Mouse (Mus musculus) Muller cell, postnatal 12 days (primary cell): Measurements from ENCODE around the gene Pygb.

Experiments used
- DNase-seq: peaks from one replicate; pipeline ENCODE4 v3.0.0-alpha.2; 2015; ENCODE audit errors: inconsistent ontology term

The Pygb gene

GRCm38 (mm10) chr2:150786251-150787180, at the start of gene Pygb:
Gene Pygb (plus strand): TSS chr2:150786735.
- peak; percentile 88 for DNase-seq

GRCm38 (mm10) chr2:150737881-150738280, 48.7 kb upstream of the Pygb start:
- DNase-seq: no peak

GRCm38 (mm10) chr2:150740145-150740841, 46.2 kb upstream of the Pygb start:
- DNase-seq: no peak

GRCm38 (mm10) chr2:150741405-150741804, 45.1 kb upstream of the Pygb start:
- DNase-seq: peak; percentile 2

GRCm38 (mm10) chr2:150745016-150745415, 41.5 kb upstream of the Pygb start:
- DNase-seq: no peak

GRCm38 (mm10) chr2:150748854-150749253, 37.7 kb upstream of the Pygb start, which contains the start of gene Entpd6:
Gene Entpd6 (plus strand): TSS chr2:150749042.
- peak; percentile 95 for DNase-seq

GRCm38 (mm10) chr2:150749283-150749682, 37.3 kb upstream of the Pygb start:
- DNase-seq: peak; percentile 67

- no peak for DNase-seq
These were observed 36.2 kb upstream of the Pygb start for GRCm38 (mm10) chr2:150750129-150750979.

GRCm38 (mm10) chr2:150755016-150755415, 31.5 kb upstream of the Pygb start:
- no peak for DNase-seq

- DNase-seq: no peak
These were observed 25.1 kb upstream of the Pygb start for GRCm38 (mm10) chr2:150761476-150761875.

GRCm38 (mm10) chr2:150765619-150766018, 20.9 kb upstream of the Pygb start:
- DNase-seq: peak; percentile 81

- DNase-seq: no peak
These were observed 20.3 kb upstream of the Pygb start for GRCm38 (mm10) chr2:150766083-150766862.

GRCm38 (mm10) chr2:150768678-150769077, 17.9 kb upstream of the Pygb start:
- DNase-seq: no peak

GRCm38 (mm10) chr2:150770747-150771146, 15.8 kb upstream of the Pygb start:
- DNase-seq: peak; percentile 82

GRCm38 (mm10) chr2:150771169-150771568, 15.4 kb upstream of the Pygb start:
- DNase-seq: no peak

- no peak for DNase-seq
These were observed 14.5 kb upstream of the Pygb start for GRCm38 (mm10) chr2:150771996-150772395.

GRCm38 (mm10) chr2:150772466-150773119, 13.9 kb upstream of the Pygb start:
- DNase-seq: no peak

GRCm38 (mm10) chr2:150782801-150783200, 3.7 kb upstream of the Pygb start:
- no peak for DNase-seq

GRCm38 (mm10) chr2:150787234-150787771, 768 bp downstream of the Pygb start:
- DNase-seq: peak; percentile 50
